Mouse (Mus musculus): ENCODE results near the gene Nppa. TPM values are rescaled to one million over a fixed set of nuclear protein-coding genes. Genes with fewer than 3 reads are reported as not detected.

Nppa gene
- polyA plus RNA-seq, 1 experiment from 2014 or later, result 157 TPM

DNA sequence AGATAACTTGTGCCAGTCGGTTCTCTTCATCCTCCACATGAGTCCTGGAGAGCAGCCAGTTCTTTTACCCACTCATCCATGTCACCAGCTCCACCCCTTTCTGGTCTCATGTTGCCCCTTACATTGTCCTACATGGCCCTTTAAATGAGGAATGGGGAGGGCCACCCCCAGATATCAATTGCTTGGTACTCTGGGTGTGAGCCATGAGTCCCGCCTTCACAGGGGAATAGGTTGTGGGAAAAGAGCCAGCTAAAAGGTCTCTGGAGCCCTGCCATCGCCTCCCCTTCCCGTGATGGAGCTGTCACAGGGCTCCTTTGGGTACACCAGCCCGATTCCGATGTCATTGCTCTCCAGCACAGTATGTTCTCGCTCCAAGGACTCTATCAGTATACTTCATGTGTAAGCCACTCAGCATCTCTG, 21.1 kb upstream of the Nppa start:
- no peak for ATAC-seq (ENCODE audit: borderline replicate concordance, extremely low read depth, low FRiP score, low TSS enrichment)
- no peaks in the 10 kb centered on the region for H3K36me3 ChIP-seq
- no peak overlapping the region for H3K4me3 ChIP-seq
- no peak overlapping the region for H3K9ac ChIP-seq
- no peaks in the 10 kb centered on the region for H3K9me3 ChIP-seq
- no peak overlapping the region for H3K27ac ChIP-seq
- H3K4me2 ChIP-seq, result no peak overlapping the region
- H3K4me1 ChIP-seq, result no peaks in the 10 kb centered on the region
- no peaks in the 10 kb centered on the region for H3K27me3 ChIP-seq
- 72% methylated on average over 7 of the region's 7 CpGs for WGBS

DNA sequence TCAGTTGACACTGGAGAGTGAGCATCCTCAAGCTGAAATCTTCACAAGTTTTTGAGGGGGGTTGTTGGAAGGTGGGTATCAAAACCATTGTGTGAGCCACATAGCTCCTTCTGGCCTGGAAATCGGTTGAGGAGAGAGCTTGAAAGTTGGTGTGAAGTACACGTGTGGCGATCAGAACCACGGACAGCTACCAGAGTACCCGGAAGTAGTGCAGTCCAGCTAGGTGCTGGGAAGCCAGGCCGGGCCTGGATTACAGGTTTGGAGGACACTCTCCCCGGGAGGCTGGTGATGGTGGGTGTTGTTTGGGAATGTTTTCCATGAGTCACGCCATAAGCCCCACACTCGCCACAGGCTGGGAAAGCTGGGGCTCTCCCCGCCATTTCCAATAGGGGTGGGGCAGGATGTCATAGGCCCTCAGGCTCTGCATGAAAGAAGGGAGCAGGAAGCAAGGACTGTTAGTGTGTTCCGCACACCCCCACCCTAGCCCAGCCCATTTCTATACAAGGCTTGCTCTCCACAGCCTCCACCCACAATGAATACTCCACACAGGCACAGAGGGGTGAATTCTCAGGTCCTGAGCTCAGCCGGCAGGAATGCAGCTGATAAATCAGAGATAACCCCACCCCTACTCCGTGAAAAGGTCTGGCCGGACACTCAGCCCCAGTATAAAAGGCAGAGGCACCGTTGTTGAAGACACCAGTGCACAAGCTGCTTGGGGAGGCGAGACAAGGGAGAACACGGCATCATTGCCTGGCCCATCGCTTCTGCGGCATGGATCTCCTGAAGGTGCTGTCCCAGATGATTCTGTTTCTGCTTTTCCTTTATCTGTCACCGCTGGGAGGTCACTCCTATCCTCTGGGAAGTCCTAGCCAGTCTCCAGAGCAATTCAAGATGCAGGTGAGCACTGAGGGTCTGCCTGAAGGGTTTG, 15.1 kb upstream of the Nppa start, which contains the start of gene Nppb:
Gene Nppb, plus strand, starts transcription at position 584 of the 928 bp plus-strand sequence.
- Histone ChIP-seq H3K9me3 (no peaks in the 10 kb centered on the region), H3K4me1 (no peaks in the 10 kb centered on the region), H3K4me2 (no peak within 1 kb of the TSS), H3K4me3 (no peak within 1 kb of the TSS), H3K9ac (no peak within 1 kb of the TSS), H3K36me3 (no peaks in the 10 kb centered on the region), H3K27ac (no peak within 1 kb of the TSS), H3K27me3 (no peaks in the 10 kb centered on the region)
- 26% methylated on average over 20 of the region's 20 CpGs for WGBS
- peak; percentile 31; the same call in 1 of the 2 replicates for ATAC-seq (ENCODE audit: borderline replicate concordance, extremely low read depth, low FRiP score, low TSS enrichment)

DNA sequence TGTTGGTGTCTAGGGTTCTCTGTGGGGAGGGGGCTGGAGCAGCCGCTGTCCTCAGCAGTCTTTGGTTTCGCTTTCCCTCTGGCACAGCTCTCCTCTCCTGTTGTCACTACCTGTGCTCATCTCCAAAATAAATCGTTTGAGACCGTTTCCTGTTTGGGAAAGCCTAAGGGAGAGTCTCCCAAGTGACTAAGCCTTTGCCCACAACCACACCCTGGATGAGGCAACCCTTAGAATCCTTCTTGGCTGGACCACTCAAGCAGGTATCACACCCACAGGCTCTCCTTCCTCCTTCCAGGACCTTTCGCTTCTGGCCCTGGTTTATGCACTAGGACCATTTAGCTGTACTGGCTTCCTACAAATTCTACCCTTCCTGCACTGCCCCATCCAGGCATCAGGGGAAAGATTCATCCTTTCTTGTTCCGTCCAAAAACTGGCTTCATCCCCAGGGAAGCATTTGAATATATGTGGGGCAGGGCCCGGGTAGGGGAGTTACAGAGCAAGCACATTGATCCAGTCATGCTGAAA, 6.9 kb upstream of the Nppa start:
- Histone ChIP-seq H3K4me3 (no peak overlapping the region), H3K27ac (no peak overlapping the region), H3K27me3 (no peaks in the 10 kb centered on the region), H3K4me1 (no peaks in the 10 kb centered on the region), H3K9me3 (no peaks in the 10 kb centered on the region), H3K4me2 (no peak overlapping the region), H3K9ac (no peak overlapping the region), H3K36me3 (no peaks in the 10 kb centered on the region)
- no peak for ATAC-seq (ENCODE audit: borderline replicate concordance, extremely low read depth, low FRiP score, low TSS enrichment)
- WGBS, result 61% methylated on average over 7 of the region's 7 CpGs

DNA sequence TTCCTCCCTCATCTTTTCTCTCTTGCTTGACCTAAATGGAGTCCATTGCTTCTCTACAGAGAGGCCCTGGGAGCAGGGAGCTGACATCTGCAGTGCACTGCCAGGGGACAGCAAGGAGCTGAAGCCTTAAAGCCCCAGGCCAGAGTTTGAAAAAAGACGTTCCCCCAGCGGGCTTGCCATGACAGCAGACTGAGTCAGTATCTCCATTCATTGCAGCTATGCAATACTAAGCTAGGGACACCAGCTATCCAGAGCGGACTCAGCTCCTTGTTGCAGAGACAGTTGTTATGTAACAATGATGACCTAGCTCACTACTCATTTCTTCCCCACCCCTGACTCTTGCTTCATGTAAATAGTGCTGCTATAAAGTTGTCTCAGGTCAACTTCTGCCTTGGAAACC, 5.2 kb upstream of the Nppa start:
- H3K27ac ChIP-seq, result no peak overlapping the region
- ATAC-seq (ENCODE audit: borderline replicate concordance, extremely low read depth, low FRiP score, low TSS enrichment), result no peak
- H3K36me3 ChIP-seq, result no peaks in the 10 kb centered on the region
- H3K9ac ChIP-seq, result no peak overlapping the region
- no peaks in the 10 kb centered on the region for H3K27me3 ChIP-seq
- no peak overlapping the region for H3K4me3 ChIP-seq
- no peaks in the 10 kb centered on the region for H3K9me3 ChIP-seq
- no peak overlapping the region for H3K4me2 ChIP-seq
- no peaks in the 10 kb centered on the region for H3K4me1 ChIP-seq
- WGBS, result 72% methylated on average over 3 of the region's 3 CpGs

DNA sequence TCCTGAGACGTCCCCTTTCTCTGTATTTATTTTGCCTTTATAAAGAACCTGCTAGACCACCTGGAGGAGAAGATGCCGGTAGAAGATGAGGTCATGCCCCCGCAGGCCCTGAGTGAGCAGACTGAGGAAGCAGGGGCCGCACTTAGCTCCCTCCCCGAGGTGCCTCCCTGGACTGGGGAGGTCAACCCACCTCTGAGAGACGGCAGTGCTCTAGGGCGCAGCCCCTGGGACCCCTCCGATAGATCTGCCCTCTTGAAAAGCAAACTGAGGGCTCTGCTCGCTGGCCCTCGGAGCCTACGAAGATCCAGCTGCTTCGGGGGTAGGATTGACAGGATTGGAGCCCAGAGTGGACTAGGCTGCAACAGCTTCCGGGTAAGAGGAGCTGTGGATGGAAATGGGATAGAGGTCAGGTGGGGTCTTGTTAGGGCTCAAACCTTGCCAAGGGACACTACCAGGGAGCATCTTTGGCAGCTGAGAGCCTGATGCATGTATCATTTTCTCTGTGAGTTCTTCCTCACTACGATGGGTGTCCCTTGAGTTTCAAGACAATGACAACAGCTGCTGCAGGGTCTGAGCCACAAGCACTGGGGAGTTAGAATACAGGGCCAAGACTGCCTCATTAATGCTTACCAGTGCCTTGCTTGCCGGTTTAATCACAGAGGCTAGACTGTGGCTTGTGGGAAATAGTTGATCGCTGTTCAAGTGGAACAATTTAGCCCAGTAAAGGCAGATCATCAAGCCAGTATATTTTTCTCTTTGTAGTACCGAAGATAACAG, 679 bp downstream of the Nppa start:
- Histone ChIP-seq H3K4me3 (no peak overlapping the region), H3K4me1 (no peaks in the 10 kb centered on the region), H3K27me3 (no peaks in the 10 kb centered on the region), H3K9me3 (no peaks in the 10 kb centered on the region), H3K4me2 (no peak overlapping the region), H3K36me3 (peaks cover 12% of the 10 kb centered on the region), H3K27ac (no peak overlapping the region), H3K9ac (no peak overlapping the region)
- WGBS, result 71% methylated on average over 17 of the region's 17 CpGs
- no peak; the same call in 1 of the 2 replicates for ATAC-seq (ENCODE audit: borderline replicate concordance, extremely low read depth, low FRiP score, low TSS enrichment)

DNA sequence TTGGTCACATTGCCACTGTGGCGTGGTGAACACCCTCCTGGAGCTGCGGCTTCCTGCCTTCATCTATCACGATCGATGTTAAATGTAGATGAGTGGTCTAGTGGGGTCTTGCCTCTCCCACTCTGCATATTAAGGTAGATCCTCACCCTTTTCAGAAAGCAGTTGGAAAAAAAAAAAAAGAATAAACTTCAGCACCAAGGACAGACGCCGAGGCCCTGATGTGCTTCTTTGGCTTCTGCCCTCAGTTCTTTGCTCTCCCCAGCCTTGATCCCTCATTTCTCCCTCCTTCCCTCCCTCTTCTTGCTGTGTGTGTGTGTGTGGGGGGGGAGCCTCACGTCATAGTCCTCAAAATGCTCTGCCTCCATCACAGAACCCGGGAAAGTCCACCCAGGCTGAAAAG, 1.3 kb downstream of the Nppa start:
- H3K9ac ChIP-seq, result no peak overlapping the region
- WGBS, result 42% methylated on average over 8 of the region's 8 CpGs
- H3K4me3 ChIP-seq, result no peak overlapping the region
- no peaks in the 10 kb centered on the region for H3K4me1 ChIP-seq
- no peak for ATAC-seq (ENCODE audit: borderline replicate concordance, extremely low read depth, low FRiP score, low TSS enrichment)
- no peak overlapping the region for H3K4me2 ChIP-seq
- H3K27ac ChIP-seq, result no peak overlapping the region
- H3K9me3 ChIP-seq, result no peaks in the 10 kb centered on the region
- H3K36me3 ChIP-seq, result peaks cover 19% of the 10 kb centered on the region
- no peaks in the 10 kb centered on the region for H3K27me3 ChIP-seq

DNA sequence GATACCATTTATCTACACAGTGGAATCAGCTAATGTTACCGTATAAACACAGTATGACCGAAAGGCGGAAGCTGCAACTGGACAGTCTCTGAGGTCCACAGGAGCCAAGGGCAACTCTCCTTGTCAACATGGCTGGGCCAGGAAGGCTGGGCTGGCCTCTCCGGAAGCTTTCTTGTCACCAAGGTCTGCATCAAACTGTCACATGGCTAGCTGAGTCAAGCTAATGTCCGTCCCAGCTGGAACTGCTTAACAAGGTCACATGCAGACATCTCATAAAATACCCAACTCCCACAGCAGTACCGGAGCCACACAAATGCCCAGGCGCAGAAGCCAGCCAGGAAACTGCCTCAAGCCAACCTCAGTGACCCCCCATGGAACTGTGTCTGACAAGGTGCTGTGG, 3.8 kb downstream of the Nppa start:
- Histone ChIP-seq H3K27me3 (no peaks in the 10 kb centered on the region), H3K27ac (no peak overlapping the region), H3K4me2 (no peak overlapping the region), H3K36me3 (peaks cover 44% of the 10 kb centered on the region), H3K9me3 (no peaks in the 10 kb centered on the region), H3K4me1 (no peaks in the 10 kb centered on the region), H3K9ac (no peak overlapping the region), H3K4me3 (no peak overlapping the region)
- ATAC-seq (ENCODE audit: borderline replicate concordance, extremely low read depth, low FRiP score, low TSS enrichment), result no peak
- WGBS, result 86% methylated on average over 7 of the region's 7 CpGs

DNA sequence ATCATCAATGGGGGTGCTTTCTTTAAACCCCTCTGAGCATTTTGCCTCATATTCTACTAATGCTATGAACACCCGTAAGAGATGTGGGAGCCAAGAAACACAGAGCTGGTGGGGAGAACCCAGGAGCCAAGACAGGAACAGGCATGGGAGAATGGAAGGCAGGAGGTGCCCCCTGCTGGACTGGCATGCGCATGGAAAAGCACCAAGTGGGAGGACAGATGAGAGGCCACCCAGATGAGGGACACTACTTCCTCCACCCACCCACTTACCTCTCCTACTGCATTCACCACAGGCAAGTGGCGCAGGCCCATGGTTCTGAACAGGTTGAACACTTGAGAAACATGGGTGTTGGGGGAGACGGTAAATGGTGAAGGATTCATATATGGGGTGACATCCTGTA, 7.9 kb downstream of the Nppa start:
- no peak overlapping the region for H3K4me2 ChIP-seq
- no peak for ATAC-seq (ENCODE audit: borderline replicate concordance, extremely low read depth, low FRiP score, low TSS enrichment)
- H3K27me3 ChIP-seq, result no peaks in the 10 kb centered on the region
- no peaks in the 10 kb centered on the region for H3K4me1 ChIP-seq
- H3K27ac ChIP-seq, result no peak overlapping the region
- H3K36me3 ChIP-seq, result peaks cover 82% of the 10 kb centered on the region
- 77% methylated on average over 4 of the region's 4 CpGs for WGBS
- H3K4me3 ChIP-seq, result no peak overlapping the region
- H3K9ac ChIP-seq, result no peak overlapping the region
- no peaks in the 10 kb centered on the region for H3K9me3 ChIP-seq

DNA sequence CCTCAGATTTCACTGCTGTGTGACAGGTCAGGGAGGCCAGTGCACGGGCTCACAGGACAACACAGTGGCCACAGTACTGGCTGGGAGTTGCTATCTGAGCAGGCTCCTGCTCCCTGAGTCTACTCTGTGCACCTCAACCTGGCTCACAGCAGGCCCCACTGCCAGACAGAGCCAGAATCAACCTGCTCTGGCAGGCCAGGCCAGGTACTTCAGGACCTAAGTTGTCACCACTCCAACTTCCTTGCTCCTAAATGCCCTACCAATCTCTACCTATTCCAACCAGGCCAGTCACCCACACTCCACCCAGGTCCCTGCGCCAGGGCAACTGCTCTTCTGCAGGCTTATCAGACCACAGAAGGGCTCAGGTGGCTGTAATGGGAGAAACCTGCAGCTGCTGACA, 9.1 kb downstream of the Nppa start:
- Histone ChIP-seq H3K27me3 (no peaks in the 10 kb centered on the region), H3K4me3 (no peak overlapping the region), H3K9ac (no peak overlapping the region), H3K4me2 (no peak overlapping the region), H3K4me1 (no peaks in the 10 kb centered on the region), H3K27ac (no peak overlapping the region), H3K9me3 (no peaks in the 10 kb centered on the region), H3K36me3 (peaks cover 95% of the 10 kb centered on the region)
- WGBS, result 83% methylated on average over 2 of the region's 2 CpGs
- no peak for ATAC-seq (ENCODE audit: borderline replicate concordance, extremely low read depth, low FRiP score, low TSS enrichment)

DNA sequence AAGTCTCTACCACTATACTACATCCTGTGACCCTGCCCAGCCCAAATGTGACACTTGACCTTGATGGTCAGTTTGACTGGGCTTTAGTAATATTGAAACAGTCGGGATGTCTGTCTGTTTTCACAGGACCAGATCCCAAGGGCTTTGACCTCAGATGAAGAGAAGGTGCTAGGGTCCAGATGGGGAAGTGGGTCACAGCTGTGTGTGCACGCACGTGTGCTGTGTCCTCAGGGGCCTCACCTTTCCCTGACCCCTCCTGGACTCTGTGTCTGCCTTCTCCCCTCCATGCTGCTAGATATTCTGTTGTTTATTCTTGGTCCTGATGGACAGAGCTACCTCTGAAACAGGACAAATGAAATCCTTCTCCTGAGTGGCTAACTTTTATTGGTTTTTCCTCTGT, 10.8 kb downstream of the Nppa start:
- H3K36me3 ChIP-seq, result peaks cover 95% of the 10 kb centered on the region
- no peak overlapping the region for H3K4me2 ChIP-seq
- no peaks in the 10 kb centered on the region for H3K9me3 ChIP-seq
- no peaks in the 10 kb centered on the region for H3K4me1 ChIP-seq
- no peak overlapping the region for H3K4me3 ChIP-seq
- no peak overlapping the region for H3K9ac ChIP-seq
- no peaks in the 10 kb centered on the region for H3K27me3 ChIP-seq
- 74% methylated on average over 3 of the region's 3 CpGs for WGBS
- H3K27ac ChIP-seq, result no peak overlapping the region
- no peak for ATAC-seq (ENCODE audit: borderline replicate concordance, extremely low read depth, low FRiP score, low TSS enrichment)

DNA sequence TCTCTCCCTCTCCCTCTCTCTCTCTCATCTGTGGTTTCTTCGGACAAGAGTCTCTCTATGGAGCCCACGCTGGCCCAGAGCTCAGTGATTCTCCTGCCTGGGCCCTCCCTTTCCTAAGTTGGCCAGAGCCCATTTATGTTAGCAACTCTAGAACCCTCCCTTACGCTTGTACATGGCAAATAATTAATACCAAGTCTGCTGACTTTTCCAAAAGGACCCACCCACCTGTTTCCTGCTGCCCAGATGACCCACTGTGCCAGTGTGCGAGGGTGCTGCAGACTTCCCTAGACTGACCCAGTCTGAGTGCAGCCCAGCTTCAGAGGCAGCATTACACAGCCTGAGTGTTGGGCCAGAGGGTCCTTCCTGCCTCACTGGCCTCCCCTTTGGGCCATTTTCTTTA, 11.7 kb downstream of the Nppa start:
- Histone ChIP-seq H3K4me1 (no peaks in the 10 kb centered on the region), H3K27me3 (no peaks in the 10 kb centered on the region), H3K9ac (no peak overlapping the region), H3K4me2 (no peak overlapping the region), H3K27ac (no peak overlapping the region), H3K36me3 (peaks cover 94% of the 10 kb centered on the region), H3K4me3 (no peak overlapping the region), H3K9me3 (no peaks in the 10 kb centered on the region)
- no peak for ATAC-seq (ENCODE audit: borderline replicate concordance, extremely low read depth, low FRiP score, low TSS enrichment)
- 91% methylated on average over 4 of the region's 4 CpGs for WGBS

DNA sequence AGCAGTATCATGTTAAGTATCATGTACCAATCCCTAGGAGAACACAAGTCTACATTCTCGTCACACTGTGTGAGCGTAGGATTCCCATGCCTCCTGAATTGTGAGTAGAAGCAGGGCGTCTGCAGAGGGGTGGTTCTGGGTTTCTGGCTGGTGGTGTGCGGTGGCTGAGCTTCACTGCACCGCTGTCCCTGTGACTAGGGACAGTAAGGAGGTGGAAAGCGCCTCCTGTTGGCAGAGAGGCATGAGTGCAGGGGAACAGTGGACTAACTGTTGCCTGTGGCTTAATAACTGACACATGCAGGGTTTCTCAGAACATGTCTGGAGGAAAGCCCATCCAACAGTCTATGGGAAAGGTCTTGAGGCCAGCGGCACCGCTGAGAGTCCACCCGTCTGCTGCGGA, 14.9 kb downstream of the Nppa start:
- H3K4me3 ChIP-seq, result no peak overlapping the region
- 78% methylated on average over 10 of the region's 10 CpGs for WGBS

More for the DNA sequence above, 14.9 kb downstream of the Nppa start:
- no peak overlapping the region for H3K27ac ChIP-seq
- H3K9ac ChIP-seq, result no peak overlapping the region
- no peaks in the 10 kb centered on the region for H3K4me1 ChIP-seq
- no peaks in the 10 kb centered on the region for H3K27me3 ChIP-seq
- H3K36me3 ChIP-seq, result peaks cover 83% of the 10 kb centered on the region
- no peaks in the 10 kb centered on the region for H3K9me3 ChIP-seq
- H3K4me2 ChIP-seq, result no peak overlapping the region
- no peak for ATAC-seq (ENCODE audit: borderline replicate concordance, extremely low read depth, low FRiP score, low TSS enrichment)

Data from lung, embryonic 15.5 days (tissue).